ENCODE assay signal across 25 mouse cellular contexts in genomic region chr11:89259338-89259915, GRCm38 (mm10). TPM values are rescaled to one million over a fixed set of nuclear protein-coding genes. Genes with fewer than 3 reads are reported as not detected.
DNase-seq lines count a peak whose midpoint lies in the region; ATAC-seq and TF ChIP-seq lines count a peak whose summit lies in the region.
"Had no signal": no experiment of that assay in that cellular context is flagged by ENCODE, and none has a peak within 500 bp of the region (broad histone marks: within the 10 kb centered on the region; RNA-seq: fewer than 3 reads in every experiment).

No protein-coding gene starts in this region.

- no peak overlapping the region for H3K4me3 ChIP-seq in embryonic facial prominence, embryonic 11.5 days (ENCODE audit: low read depth, low read length)
- H3K4me3 ChIP-seq in embryonic facial prominence, embryonic 10.5 days, result no peak overlapping the region
- H3K4me3 ChIP-seq in midbrain, embryonic 12.5 days, result no peak overlapping the region
- H3K4me3 ChIP-seq in midbrain, embryonic 15.5 days, result no peak overlapping the region
- no peak overlapping the region for H3K4me3 ChIP-seq in forebrain, embryonic 16.5 days (replicated peaks; ENCODE audit: low read length)
- no peak overlapping the region for H3K4me3 ChIP-seq in layer of hippocampus, adult 2 months
- H3K4me3 ChIP-seq: gastrocnemius, adult 2 months; heart, embryonic 13.5 days; kidney, embryonic 15.5 days; limb, embryonic 13.5 days; liver, embryonic 13.5 days had no signal

- H3K27me3 ChIP-seq in embryonic facial prominence, embryonic 11.5 days (ENCODE audit: control insufficient read depth, insufficient read depth, low read length), result no peaks in the 10 kb centered on the region
- no peaks in the 10 kb centered on the region for H3K27me3 ChIP-seq in embryonic facial prominence, embryonic 10.5 days (replicated peaks; ENCODE audit: low read depth, poor library complexity, severe bottlenecking)
- H3K27me3 ChIP-seq in midbrain, embryonic 12.5 days, result 0 out of 2 replicates have a peak, but pooled peaks cover 5% of the 10 kb centered on the region
- H3K27me3 ChIP-seq in midbrain, embryonic 15.5 days (replicated peaks), result no peaks in the 10 kb centered on the region
- H3K27me3 ChIP-seq in forebrain, embryonic 16.5 days (replicated peaks; ENCODE audit: control insufficient read depth, insufficient read depth, low read length), result no peaks in the 10 kb centered on the region
- H3K27me3 ChIP-seq: heart, embryonic 13.5 days; kidney, embryonic 15.5 days; limb, embryonic 13.5 days; liver, embryonic 13.5 days had no signal

- no peaks in the 10 kb centered on the region for H3K9me3 ChIP-seq in embryonic facial prominence, embryonic 11.5 days (replicated peaks; ENCODE audit: control insufficient read depth, low read length)
- H3K9me3 ChIP-seq in embryonic facial prominence, embryonic 10.5 days, result no peaks in the 10 kb centered on the region
- H3K9me3 ChIP-seq in midbrain, embryonic 12.5 days, result no peaks in the 10 kb centered on the region
- no peaks in the 10 kb centered on the region for H3K9me3 ChIP-seq in midbrain, embryonic 15.5 days
- H3K9me3 ChIP-seq in forebrain, embryonic 16.5 days (ENCODE audit: control insufficient read depth, low read length), result no peaks in the 10 kb centered on the region
- H3K9me3 ChIP-seq: heart, embryonic 13.5 days; kidney, embryonic 15.5 days; limb, embryonic 13.5 days; liver, embryonic 13.5 days had no signal

- no peak overlapping the region for H3K9ac ChIP-seq in embryonic facial prominence, embryonic 11.5 days (replicated peaks; ENCODE audit: low read length)
- H3K9ac ChIP-seq in midbrain, embryonic 12.5 days (replicated peaks), result no peak overlapping the region
- no peak overlapping the region for H3K9ac ChIP-seq in midbrain, embryonic 15.5 days
- no peak overlapping the region for H3K9ac ChIP-seq in forebrain, embryonic 16.5 days (replicated peaks; ENCODE audit: low read depth, low read length)
- H3K9ac ChIP-seq: heart, embryonic 13.5 days; kidney, embryonic 15.5 days; limb, embryonic 13.5 days; liver, embryonic 13.5 days; lung, embryonic 14.5 days had no signal

- DNase-seq in embryonic facial prominence, embryonic 11.5 days (ENCODE audit: low spot score), result peak; percentile 11
- no peak for DNase-seq in embryonic facial prominence, embryonic 10.5 days (ENCODE audit: low spot score)
- no peak for DNase-seq in right cerebral cortex, postnatal 25 days
- no peak for DNase-seq in MN1 (ENCODE audit: low spot score)
- no peak for DNase-seq in layer of hippocampus, adult 2 months (ENCODE audit: low spot score in 2 of 2)
- DNase-seq: adrenal gland, postnatal 10 days; cerebellum, adult 9-11 months; gastrocnemius, adult 2 months; heart, postnatal 36 days; liver, embryonic 13.5 days; lung, embryonic 14.5 days; lung, postnatal 36 days; spleen, adult 18-20 months; thymus, postnatal 25 days had no signal

- no peaks in the 10 kb centered on the region for H3K4me1 ChIP-seq in embryonic facial prominence, embryonic 11.5 days (ENCODE audit: control insufficient read depth, insufficient read depth, low read length)
- peaks cover 21% of the 10 kb centered on the region for H3K4me1 ChIP-seq in embryonic facial prominence, embryonic 10.5 days
- H3K4me1 ChIP-seq in midbrain, embryonic 12.5 days, result peaks cover 34% of the 10 kb centered on the region
- H3K4me1 ChIP-seq in midbrain, embryonic 15.5 days, result no peaks in the 10 kb centered on the region
- H3K4me1 ChIP-seq in forebrain, embryonic 16.5 days (replicated peaks; ENCODE audit: control insufficient read depth, insufficient read depth, low read length), result peaks cover 20% of the 10 kb centered on the region
- H3K4me1 ChIP-seq: liver, embryonic 13.5 days had no signal

- no peak for TF ChIP-seq CTCF in layer of hippocampus, adult 2 months (conservative IDR thresholded peaks at IDR 0.05)

- no peak overlapping the region for H3K4me2 ChIP-seq in embryonic facial prominence, embryonic 11.5 days (ENCODE audit: low read depth, low read length)
- H3K4me2 ChIP-seq in midbrain, embryonic 12.5 days (replicated peaks), result no peak overlapping the region
- no peak overlapping the region for H3K4me2 ChIP-seq in midbrain, embryonic 15.5 days
- H3K4me2 ChIP-seq in forebrain, embryonic 16.5 days (ENCODE audit: low read length), result no peak overlapping the region
- H3K4me2 ChIP-seq: heart, embryonic 13.5 days; kidney, embryonic 15.5 days; limb, embryonic 13.5 days; liver, embryonic 13.5 days; lung, embryonic 14.5 days had no signal

- WGBS in embryonic facial prominence, embryonic 11.5 days, result 63% methylated on average over 7 of the region's 7 CpGs
- WGBS in embryonic facial prominence, embryonic 10.5 days, result 59% methylated on average over 7 of the region's 7 CpGs
- 30% methylated on average over 7 of the region's 7 CpGs for WGBS in midbrain, embryonic 12.5 days
- 22% methylated on average over 7 of the region's 7 CpGs for WGBS in midbrain, embryonic 15.5 days
- WGBS in forebrain, embryonic 16.5 days, result 11% methylated on average over 7 of the region's 7 CpGs

- no peak overlapping the region for H3K27ac ChIP-seq in embryonic facial prominence, embryonic 11.5 days (replicated peaks; ENCODE audit: low read depth, low read length)
- no peak overlapping the region for H3K27ac ChIP-seq in embryonic facial prominence, embryonic 10.5 days (replicated peaks)
- no peak overlapping the region for H3K27ac ChIP-seq in midbrain, embryonic 12.5 days (replicated peaks)
- no peak overlapping the region for H3K27ac ChIP-seq in midbrain, embryonic 15.5 days
- no peak overlapping the region for H3K27ac ChIP-seq in forebrain, embryonic 16.5 days (ENCODE audit: low read length)
- H3K27ac ChIP-seq in layer of hippocampus, adult 2 months, result no peak overlapping the region
- H3K27ac ChIP-seq: gastrocnemius, adult 2 months; heart, embryonic 13.5 days; kidney, embryonic 15.5 days; limb, embryonic 13.5 days; liver, embryonic 13.5 days had no signal

- H3K36me3 ChIP-seq in embryonic facial prominence, embryonic 11.5 days (replicated peaks; ENCODE audit: control insufficient read depth, insufficient read depth, low read depth, low read length), result no peaks in the 10 kb centered on the region
- H3K36me3 ChIP-seq in embryonic facial prominence, embryonic 10.5 days (replicated peaks), result no peaks in the 10 kb centered on the region
- H3K36me3 ChIP-seq in midbrain, embryonic 12.5 days, result no peaks in the 10 kb centered on the region
- H3K36me3 ChIP-seq in midbrain, embryonic 15.5 days (replicated peaks), result no peaks in the 10 kb centered on the region
- no peaks in the 10 kb centered on the region for H3K36me3 ChIP-seq in forebrain, embryonic 16.5 days (ENCODE audit: control insufficient read depth, insufficient read depth)
- H3K36me3 ChIP-seq: heart, embryonic 13.5 days; kidney, embryonic 15.5 days; limb, embryonic 13.5 days; liver, embryonic 13.5 days had no signal

- peak; percentile 18; the same call in 1 of the 2 replicates for ATAC-seq in embryonic facial prominence, embryonic 11.5 days (replicated peaks; ENCODE audit: insufficient number of reproducible peaks, low FRiP score, low TSS enrichment, low read depth)
- ATAC-seq in midbrain, embryonic 12.5 days (ENCODE audit: low FRiP score, low read depth), result peak; percentile 54; the same call in 1 of the 2 replicates
- no peak for ATAC-seq in midbrain, embryonic 15.5 days (replicated peaks)
- peak; percentile 90 for ATAC-seq in forebrain, embryonic 16.5 days
- ATAC-seq: activated CD4-positive, CD25-positive, alpha-beta regulatory T cell, adult 4 months; CD4-positive, CD25-positive, alpha-beta regulatory T cell, adult 4 months; intestine, embryonic 16.5 days had no signal

RNA-seq across cellular contexts. Expression of gene Nog, which starts 42.7 kb away (rescaled TPM):
- 3.0 and 3.4 TPM in 2 replicates for polyA plus RNA-seq in embryonic facial prominence, embryonic 11.5 days (2014; fragmentation: Nextera tagmentation; extraction: Ambion mirVana)
- 1.1 and 1.2 TPM in 2 replicates for polyA plus RNA-seq in embryonic facial prominence, embryonic 10.5 days (2016; fragmentation: Nextera tagmentation; extraction: Ambion mirVana)
- polyA plus RNA-seq in midbrain, embryonic 12.5 days (2016; fragmentation: Nextera tagmentation; extraction: Ambion mirVana), result 6.0 and 6.3 TPM in 2 replicates
- 3.6 and 3.8 TPM in 2 replicates for polyA plus RNA-seq in midbrain, embryonic 15.5 days (2015; fragmentation: Nextera tagmentation; extraction: Ambion mirVana)
- polyA plus RNA-seq in forebrain, embryonic 16.5 days (2015; fragmentation: Nextera tagmentation; extraction: Ambion mirVana), result 1.7 and 2.3 TPM in 2 replicates
- 1 to 10 TPM; 8.0 to 8.6 TPM for total RNA-seq in layer of hippocampus, adult 2 months (2021)
- total RNA-seq: granulocyte monocyte progenitor cell, adult 5-6 weeks; megakaryocyte-erythroid progenitor cell, adult 5-6 weeks had no signal
- polyA plus RNA-seq: activated CD4-positive, CD25-positive, alpha-beta regulatory T cell, adult 4 months; CD4-positive, CD25-positive, alpha-beta regulatory T cell, adult 4 months; liver, embryonic 13.5 days had no signal
